In the genomic region with DNA sequence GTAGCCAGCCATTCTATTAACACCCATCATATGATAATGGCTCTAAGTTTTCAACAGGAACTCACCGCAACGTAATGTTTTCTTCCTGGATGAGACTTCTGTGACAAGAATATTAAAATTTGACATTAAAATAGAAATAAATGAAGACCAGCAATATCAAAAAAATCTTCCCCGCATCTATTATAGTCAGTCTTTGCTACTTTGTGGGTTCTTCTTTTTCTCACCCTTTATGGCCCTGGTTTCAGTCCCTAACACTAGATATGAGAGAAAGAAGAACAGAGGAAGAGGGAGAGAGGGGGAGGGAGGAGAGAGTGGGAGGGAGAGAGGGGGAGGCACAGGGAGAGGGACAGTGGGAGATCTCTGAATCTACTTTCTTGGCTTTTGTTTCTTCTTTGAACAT, we compare ENCODE assay signal across 12 mouse cellular contexts. TPM values are rescaled to one million over a fixed set of nuclear protein-coding genes. Genes with fewer than 3 reads are reported as not detected.
DNase-seq lines count a peak whose midpoint lies in the region; ATAC-seq lines count a peak whose summit lies in the region.
"Had no signal": no experiment of that assay in that cellular context is flagged by ENCODE, and none has a peak within 500 bp of the region (broad histone marks: within the 10 kb centered on the region; RNA-seq: fewer than 3 reads in every experiment).

TSS of gene Lama2 (minus strand) at position 101 of the 400 bp plus-strand sequence.

- no peaks in the 10 kb centered on the region for H3K9me3 ChIP-seq in kidney, embryonic 15.5 days (replicated peaks)
- H3K9me3 ChIP-seq in heart, embryonic 14.5 days (ENCODE audit: control insufficient read depth, low read length) = no peaks in the 10 kb centered on the region
- H3K9me3 ChIP-seq in liver, embryonic 11.5 days (ENCODE audit: control insufficient read depth, low read length) = no peaks in the 10 kb centered on the region
- H3K9me3 ChIP-seq: midbrain, embryonic 13.5 days had no signal

- H3K9ac ChIP-seq in kidney, embryonic 15.5 days = no peak within 1 kb of the TSS
- no peak within 1 kb of the TSS for H3K9ac ChIP-seq in heart, embryonic 14.5 days (ENCODE audit: low read length)
- H3K9ac ChIP-seq in liver, embryonic 11.5 days (ENCODE audit: low read depth, low read length) = no peak within 1 kb of the TSS
- H3K9ac ChIP-seq: midbrain, embryonic 13.5 days had no signal

- no peaks in the 10 kb centered on the region for H3K36me3 ChIP-seq in kidney, embryonic 15.5 days
- no peaks in the 10 kb centered on the region for H3K36me3 ChIP-seq in heart, embryonic 14.5 days (ENCODE audit: control insufficient read depth, insufficient read depth, low read length)
- no peaks in the 10 kb centered on the region for H3K36me3 ChIP-seq in liver, embryonic 11.5 days (ENCODE audit: control insufficient read depth, insufficient read depth, low read length)
- H3K36me3 ChIP-seq: midbrain, embryonic 13.5 days had no signal

- DNase-seq in kidney, postnatal 10 days = no peak
- DNase-seq in urinary bladder, adult 2 months (ENCODE audit: low spot score) = no peak
- DNase-seq in urinary bladder, postnatal 10 days (ENCODE audit: low spot score) = no peak
- DNase-seq in liver, embryonic 11.5 days (ENCODE audit: low spot score) = no peak
- DNase-seq in layer of hippocampus, adult 18-20 months (ENCODE audit: low spot score in 2 of 2) = no peak
- DNase-seq in right cerebral cortex, postnatal 25 days = no peak
- DNase-seq: retina, postnatal 1 day; thymus, adult 18-20 months had no signal

- WGBS in kidney, embryonic 15.5 days = 95% methylated on average over 3 of the region's 3 CpGs
- 90% methylated on average over 3 of the region's 3 CpGs for WGBS in heart, embryonic 14.5 days
- WGBS in liver, embryonic 11.5 days = 88% methylated on average over 3 of the region's 3 CpGs

- no peak within 1 kb of the TSS for H3K4me3 ChIP-seq in kidney, embryonic 15.5 days (replicated peaks)
- no peak within 1 kb of the TSS for H3K4me3 ChIP-seq in heart, embryonic 14.5 days (ENCODE audit: control insufficient read depth in 1 of 2, insufficient read depth in 1 of 2, low read depth in 1 of 2, low read length in 2 of 2)
- H3K4me3 ChIP-seq in liver, embryonic 11.5 days (ENCODE audit: low read depth, low read length) = no peak within 1 kb of the TSS
- H3K4me3 ChIP-seq: midbrain, embryonic 13.5 days had no signal

- no peaks in the 10 kb centered on the region for H3K27me3 ChIP-seq in kidney, embryonic 15.5 days
- no peaks in the 10 kb centered on the region for H3K27me3 ChIP-seq in heart, embryonic 14.5 days (ENCODE audit: control insufficient read depth, insufficient read depth, low read length)
- no peaks in the 10 kb centered on the region for H3K27me3 ChIP-seq in liver, embryonic 11.5 days (replicated peaks; ENCODE audit: control insufficient read depth, insufficient read depth, low read length)
- H3K27me3 ChIP-seq: midbrain, embryonic 13.5 days had no signal

- H3K4me1 ChIP-seq in kidney, embryonic 15.5 days = peaks cover 9% of the 10 kb centered on the region
- H3K4me1 ChIP-seq in heart, embryonic 14.5 days (ENCODE audit: control insufficient read depth in 2 of 2, insufficient read depth in 2 of 2, low read length in 2 of 2) = peaks cover 2 to 21% of the 10 kb centered on the region in 2 experiments
- H3K4me1 ChIP-seq in liver, embryonic 11.5 days (replicated peaks; ENCODE audit: control insufficient read depth, insufficient read depth, low read length) = no peaks in the 10 kb centered on the region

- ATAC-seq in kidney, embryonic 15.5 days (replicated peaks; ENCODE audit: low FRiP score) = no peak
- ATAC-seq in heart, embryonic 14.5 days (ENCODE audit: insufficient number of reproducible peaks, insufficient read depth, low FRiP score, low read depth) = no peak
- no peak for ATAC-seq in liver, embryonic 11.5 days (replicated peaks; ENCODE audit: low FRiP score)
- ATAC-seq: activated CD4-positive, CD25-positive, alpha-beta regulatory T cell, adult 4 months; midbrain, embryonic 13.5 days had no signal

- H3K27ac ChIP-seq in kidney, embryonic 15.5 days = no peak within 1 kb of the TSS
- H3K27ac ChIP-seq in heart, embryonic 14.5 days (replicated peaks in 1 of 2; ENCODE audit: control insufficient read depth in 1 of 2, insufficient read depth in 1 of 2, low read depth in 2 of 2, low read length in 2 of 2) = no peak within 1 kb of the TSS
- no peak within 1 kb of the TSS for H3K27ac ChIP-seq in liver, embryonic 11.5 days (ENCODE audit: low read depth, low read length)
- H3K27ac ChIP-seq: midbrain, embryonic 13.5 days had no signal

- no peak within 1 kb of the TSS for H3K4me2 ChIP-seq in kidney, embryonic 15.5 days
- H3K4me2 ChIP-seq in heart, embryonic 14.5 days (ENCODE audit: low read length) = no peak within 1 kb of the TSS
- H3K4me2 ChIP-seq in liver, embryonic 11.5 days = no peak within 1 kb of the TSS
- H3K4me2 ChIP-seq: midbrain, embryonic 13.5 days had no signal

RNA-seq across cellular contexts. Expression of gene Lama2, which starts in this region (rescaled TPM):
- 10.7 and 14.0 TPM in 2 replicates for polyA plus RNA-seq in kidney, embryonic 15.5 days (2015; fragmentation: Nextera tagmentation; extraction: Ambion mirVana)
- polyA plus RNA-seq in urinary bladder, adult 2 months (2012; rRNA removed) = 36.0 and 45.8 TPM in 2 replicates
- polyA plus RNA-seq in heart, embryonic 14.5 days (2014; fragmentation: Nextera tagmentation; extraction: Ambion mirVana) = 27.1 and 33.2 TPM in 2 replicates
- 1.8 and 1.9 TPM in 2 replicates for polyA plus RNA-seq in liver, embryonic 11.5 days (2014; fragmentation: Nextera tagmentation; extraction: Ambion mirVana)
- 1 to 10 TPM; 8.0 to 9.5 TPM for total RNA-seq in layer of hippocampus, adult 18-20 months (2021)
